Mouse (Mus musculus) neutrophil, adult 5-6 weeks (primary cell): ENCODE results near the gene Npas4. TPM values are rescaled to one million over a fixed set of nuclear protein-coding genes. Genes with fewer than 3 reads are reported as not detected.
"Not testable (repeated sequence)": the region's sequence is repeated elsewhere in the genome, so short reads cannot be mapped to it uniquely, and the experiment has no call there.

Experiments used
- ATAC-seq: fragments of 151-379, 151-347 bp; 2 replicates; pipeline ENCODE4 v1.8.0; 2017; ENCODE audit warnings: mild to moderate bottlenecking, moderate TSS enrichment; ENCODE audit not compliant: insufficient number of reproducible peaks, poor library complexity, low FRiP score, severe bottlenecking; ENCODE audit errors: extremely low read depth
- total RNA-seq: library from RNA; stranded (forward); fragments of 200-1000 nt; gene quantifications from 2 replicates; pipeline ENCODE4 v1.2.3, GENCODE M21; 2017

Npas4 gene
- total RNA-seq, 1 experiment from 2014 or later, result not detected

DNA sequence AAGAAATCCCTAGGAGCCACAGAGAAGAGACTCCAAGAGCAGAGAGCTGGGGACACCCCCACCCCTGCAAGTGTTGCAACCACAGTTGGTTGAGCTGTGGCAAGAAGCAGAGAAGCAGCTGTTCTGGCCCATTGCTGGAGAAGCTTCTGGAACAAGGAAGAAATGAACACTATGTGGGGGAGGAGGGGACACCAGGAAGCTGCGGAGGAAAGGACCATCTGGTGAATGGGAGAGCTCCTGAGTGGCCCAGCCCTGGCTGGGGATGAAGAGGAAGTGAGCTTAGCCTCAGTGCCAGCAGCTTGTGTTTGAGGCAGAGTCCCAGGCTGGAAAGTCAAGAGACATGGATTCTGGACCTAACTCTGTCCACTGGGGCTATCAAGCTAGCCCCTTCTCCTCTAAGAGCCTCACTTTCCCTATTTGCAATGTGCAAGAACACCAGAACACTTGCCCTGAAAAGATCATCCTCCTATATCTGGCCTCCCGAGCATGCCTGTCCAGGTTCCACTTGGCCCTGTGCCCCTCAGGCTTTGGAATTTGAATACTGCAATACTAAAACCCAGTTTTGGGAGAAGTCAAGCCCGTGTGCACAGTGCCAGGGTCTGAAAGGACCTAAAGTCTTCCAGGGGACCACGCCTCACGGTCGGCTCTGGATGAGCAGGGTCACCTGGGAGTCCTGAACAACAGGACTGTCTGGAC, 9.5 kb upstream of the Npas4 start:
- no peak for ATAC-seq

DNA sequence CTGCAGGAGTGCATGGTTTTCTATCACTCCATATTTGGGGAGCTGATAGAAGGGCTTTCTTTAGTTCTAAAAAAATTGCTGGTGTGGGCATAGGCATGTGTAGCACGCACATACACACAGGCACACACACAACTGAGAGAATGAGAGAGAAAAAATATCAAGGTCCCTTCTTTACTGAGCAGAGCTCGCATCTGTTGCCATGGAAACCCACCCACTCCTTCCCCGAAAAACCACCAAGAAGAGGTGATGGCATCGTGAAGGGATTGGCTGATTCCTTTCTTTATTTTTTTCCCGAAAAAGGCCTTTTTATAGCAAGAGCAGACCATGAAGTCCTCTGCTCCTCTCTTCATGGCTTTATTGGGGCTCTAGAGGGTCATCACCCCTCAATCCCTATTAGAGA, 3.9 kb upstream of the Npas4 start:
- no peak for ATAC-seq

DNA sequence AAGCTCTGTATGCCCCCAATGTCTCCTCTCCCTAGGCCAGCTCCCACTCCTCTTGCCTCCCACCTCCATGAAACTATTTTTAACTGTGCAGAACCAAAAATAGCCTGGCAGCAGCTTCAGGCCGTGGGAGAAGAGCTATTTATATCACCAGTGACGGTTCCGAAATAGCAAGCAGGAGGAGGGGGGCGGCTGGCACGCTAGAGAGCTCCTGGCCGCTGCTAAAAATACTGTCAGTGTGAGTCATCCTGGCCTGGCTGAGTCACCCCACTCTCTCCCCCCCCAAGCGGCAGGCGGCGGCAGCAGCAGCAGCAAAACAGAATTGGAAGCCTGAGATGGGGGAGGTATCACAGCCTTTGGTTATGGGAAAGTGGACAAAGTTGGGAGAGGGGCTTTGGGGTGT, 2.8 kb upstream of the Npas4 start:
- ATAC-seq, result no peak

DNA sequence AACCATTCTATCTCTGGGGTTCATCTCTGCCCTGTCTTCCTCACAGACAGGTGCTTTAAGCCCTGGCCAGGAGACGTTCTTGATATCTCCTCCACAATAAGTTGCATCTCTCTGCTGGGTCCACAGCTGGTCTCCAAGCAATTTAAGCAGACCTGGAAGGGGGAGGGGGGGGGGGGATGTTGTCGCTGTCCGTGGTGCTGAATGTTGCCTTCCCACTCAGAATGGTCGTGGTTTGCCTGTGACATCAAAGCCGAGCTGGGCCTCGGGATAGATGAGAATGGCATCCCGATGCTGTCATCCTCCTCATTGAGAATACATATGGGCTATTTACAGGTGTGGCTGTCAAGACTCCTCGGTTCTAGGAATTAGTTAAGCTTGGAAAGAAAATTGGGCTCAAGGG, 2.3 kb upstream of the Npas4 start:
- ATAC-seq, result no peak

DNA sequence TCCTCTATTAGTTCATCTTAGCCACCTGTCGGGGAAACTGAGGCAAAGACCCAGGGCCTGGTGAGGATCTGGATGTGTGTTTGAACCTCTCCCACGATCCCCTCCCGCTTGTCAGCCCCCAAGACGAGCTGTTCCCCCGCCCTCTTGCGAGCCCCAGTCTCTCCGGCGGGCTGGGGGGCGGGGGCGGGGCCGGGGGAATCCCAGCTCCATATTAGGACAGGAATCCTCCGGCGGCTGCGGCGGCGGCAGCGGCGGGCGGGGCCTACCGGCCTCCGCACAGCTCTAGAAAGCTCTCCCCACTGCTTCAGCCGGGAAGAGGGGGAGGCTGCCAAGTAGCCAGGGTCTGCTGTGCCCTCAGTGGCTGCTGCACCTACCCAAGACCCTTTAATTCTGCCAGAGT, 600 bp upstream of the Npas4 start:
- ATAC-seq, result no peak

DNA sequence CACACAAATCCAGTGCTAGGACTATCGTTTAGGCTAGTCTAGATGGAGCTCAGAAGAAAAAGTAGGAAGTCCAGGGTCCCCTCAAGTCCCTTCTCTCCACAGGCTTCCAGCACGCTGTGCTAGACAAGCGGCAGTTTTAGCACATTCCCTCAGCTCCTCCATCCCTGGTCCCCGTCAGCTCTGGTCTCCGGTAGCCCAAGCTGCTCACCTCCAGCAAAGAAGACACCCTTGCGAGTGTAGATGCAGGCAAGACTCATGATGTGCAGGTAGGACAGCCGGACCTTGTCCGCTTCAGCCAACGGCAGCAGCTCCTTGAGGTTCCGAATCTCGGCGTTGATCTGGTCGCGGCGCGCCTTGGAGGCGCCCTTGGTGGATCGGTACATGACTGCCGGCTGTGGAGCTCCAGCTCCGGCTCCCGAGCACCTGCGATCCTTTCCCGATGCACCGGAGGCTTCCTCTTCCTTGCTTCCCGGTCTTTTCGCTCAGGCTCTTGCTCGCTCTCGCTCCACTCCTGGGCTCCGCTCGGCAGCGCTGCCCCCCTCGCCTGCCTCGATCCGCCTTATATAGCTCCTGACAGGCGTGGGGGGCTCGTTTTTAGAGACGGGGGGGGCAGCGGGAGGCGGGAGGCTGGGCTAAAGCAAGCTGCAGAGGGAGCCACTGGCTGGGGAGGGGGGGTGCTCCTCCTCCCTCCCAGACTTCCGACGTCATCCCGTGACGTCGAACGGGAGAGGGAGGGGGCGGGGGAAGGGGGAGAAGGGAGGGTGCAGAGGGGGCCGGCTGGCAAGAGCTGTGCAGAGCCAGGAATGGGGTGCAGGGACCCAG, 471 bp downstream of the Npas4 start:
- no peak for ATAC-seq

DNA sequence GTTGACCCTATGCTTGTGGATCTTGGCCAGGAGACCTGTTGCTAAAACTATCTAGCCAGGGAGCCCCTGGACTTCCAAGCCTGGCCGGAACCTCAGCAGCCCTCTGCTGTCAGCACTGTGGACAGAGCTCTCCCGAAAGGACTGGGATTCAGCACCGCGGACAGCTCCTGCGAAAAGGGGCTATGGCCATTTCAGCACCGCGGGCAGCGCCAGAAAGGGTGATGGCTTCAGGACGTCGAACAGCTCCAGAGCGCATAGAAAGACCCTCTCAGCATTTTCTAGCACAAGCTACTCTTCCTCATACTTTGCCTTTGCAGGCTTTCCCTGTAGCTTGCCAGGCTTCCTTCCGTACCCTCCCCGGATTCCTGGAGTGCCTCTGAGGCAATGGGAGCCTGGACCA, 1.1 kb downstream of the Npas4 start:
- no peak for ATAC-seq

DNA sequence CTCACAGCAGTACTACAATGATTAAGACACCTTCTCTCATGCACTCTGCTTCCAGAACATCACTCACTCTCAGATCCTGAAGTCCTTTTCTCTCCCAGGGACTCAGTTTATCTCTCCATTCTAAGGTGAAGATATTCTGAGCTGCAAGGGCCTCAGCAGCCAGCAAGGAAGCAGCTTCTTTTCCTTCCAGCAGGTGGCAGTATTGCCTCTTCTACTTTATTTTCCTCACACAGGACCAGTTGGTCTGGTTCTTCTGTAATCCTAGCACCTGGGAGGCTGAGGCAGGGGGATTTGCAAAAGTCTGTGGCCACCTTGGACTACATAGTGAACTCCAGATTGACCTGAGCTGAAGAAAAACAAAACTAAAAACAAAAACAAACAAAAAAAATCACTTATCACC, 8.3 kb downstream of the Npas4 start:
- peak; percentile 31; the same call in 1 of the 2 replicates for ATAC-seq

DNA sequence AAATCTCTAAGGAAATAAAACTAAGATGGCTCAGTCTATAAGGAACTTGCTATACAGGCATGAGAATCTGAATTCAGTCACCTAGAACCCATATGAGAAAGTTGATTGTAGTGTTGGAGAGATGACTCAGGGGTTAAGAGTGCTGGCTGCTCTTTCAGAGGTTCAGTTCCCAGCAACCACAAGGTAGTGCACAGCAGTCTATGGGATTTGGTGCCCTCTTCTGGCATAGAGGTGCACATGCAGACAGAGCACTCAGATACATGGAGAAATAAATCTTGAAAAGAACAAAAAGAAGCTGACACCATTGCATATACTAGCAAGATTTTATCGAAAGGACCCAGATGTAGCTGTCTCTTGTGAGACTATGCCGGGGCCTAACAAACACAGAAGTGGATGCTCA, 21.9 kb downstream of the Npas4 start:
- 0 out of 2 replicates have a peak, but pooled peaks have one; percentile 61 for ATAC-seq

DNA sequence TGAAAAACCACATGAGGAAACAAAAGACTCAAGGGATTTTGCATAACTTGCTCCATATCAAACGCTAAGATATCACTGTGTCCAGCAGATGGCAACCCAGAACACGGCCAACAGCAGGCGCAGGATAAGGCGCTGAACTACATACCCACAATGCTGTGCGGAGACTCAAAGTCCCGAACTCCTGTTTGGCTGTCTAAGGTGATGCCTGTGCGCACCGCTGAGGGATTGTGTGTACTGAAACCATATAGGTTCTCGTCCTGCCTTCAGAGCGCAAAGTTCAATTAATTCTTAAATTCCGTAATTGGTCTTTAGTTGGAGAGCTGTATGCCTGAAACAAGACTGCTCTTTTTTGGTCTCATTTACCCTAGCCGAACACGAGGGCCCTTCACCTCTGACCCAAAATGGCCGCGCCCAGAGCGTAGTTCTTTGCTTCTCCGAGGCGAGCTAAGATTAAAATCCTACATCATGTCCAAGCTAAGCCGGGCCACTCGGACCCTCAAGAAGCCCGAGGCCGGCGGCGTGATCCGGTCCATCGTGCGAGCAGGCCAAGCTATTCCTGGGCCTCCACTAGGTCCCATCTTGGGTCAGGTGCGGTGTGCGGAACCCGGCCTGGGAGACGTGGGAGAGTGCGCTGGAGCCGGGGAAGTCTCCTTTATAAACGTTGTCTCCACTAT, 28.1 kb downstream of the Npas4 start, which contains the start of gene Mrpl11:
Gene Mrpl11, plus strand, starts transcription at position 220 of the 674 bp plus-strand sequence.
- peak; percentile 98 for ATAC-seq

DNA sequence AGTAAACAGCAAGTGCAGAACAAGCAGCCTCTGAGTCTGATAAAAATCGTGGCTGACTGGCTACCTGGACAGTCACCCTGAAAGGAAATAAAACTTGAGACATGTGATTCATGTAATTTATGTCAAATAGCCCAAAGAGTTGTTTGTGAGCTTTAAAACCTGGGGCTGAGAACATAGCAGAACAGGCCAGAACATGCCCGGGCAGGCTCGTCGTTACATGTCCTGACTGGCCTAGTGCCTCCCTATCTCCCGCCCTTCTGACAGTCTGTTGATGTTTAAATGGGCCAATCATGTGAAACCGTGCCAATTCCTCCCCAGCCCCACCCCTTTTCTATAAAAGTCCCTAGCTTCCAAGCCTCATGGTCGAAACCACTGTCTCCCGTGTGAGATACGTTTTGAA, 41.5 kb downstream of the Npas4 start:
- not testable (repeated sequence) for ATAC-seq

DNA sequence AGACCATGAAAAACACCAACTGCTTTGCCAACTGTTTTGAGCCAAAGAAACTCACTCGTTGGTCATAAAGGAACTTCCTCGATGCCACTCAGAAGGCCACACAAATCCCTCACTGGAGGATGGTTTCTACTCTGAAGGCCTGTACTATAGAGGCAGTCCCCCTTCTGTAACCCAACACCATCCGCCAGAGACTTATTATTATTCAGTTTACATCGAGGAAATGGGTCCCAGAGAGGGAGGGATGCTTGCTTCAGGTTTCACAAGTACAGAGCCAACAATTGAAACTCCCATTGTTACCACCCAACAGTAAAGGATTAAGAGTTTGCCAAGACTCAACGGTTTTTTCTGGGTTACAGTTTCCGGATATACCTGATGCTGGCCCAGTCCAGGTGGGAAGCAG, 44.6 kb downstream of the Npas4 start:
- ATAC-seq, result no peak

DNA sequence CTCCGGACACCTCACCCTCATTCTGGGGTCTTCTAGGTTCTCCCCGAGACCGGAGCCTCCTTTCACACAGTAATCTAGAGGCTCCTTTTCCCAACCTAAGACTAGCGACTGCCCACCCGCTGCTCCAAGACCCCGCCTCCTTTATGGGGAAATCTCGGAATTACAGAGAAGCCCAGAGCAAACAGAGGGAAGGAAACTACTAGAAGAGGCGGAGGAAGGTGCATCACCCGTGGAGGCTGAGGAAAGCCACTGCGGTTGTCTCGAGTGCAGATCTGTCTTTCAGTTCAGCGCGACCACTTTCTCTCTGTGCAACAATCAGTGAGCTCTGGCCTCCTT, 46.9 kb downstream of the Npas4 start:
- no peak for ATAC-seq

DNA sequence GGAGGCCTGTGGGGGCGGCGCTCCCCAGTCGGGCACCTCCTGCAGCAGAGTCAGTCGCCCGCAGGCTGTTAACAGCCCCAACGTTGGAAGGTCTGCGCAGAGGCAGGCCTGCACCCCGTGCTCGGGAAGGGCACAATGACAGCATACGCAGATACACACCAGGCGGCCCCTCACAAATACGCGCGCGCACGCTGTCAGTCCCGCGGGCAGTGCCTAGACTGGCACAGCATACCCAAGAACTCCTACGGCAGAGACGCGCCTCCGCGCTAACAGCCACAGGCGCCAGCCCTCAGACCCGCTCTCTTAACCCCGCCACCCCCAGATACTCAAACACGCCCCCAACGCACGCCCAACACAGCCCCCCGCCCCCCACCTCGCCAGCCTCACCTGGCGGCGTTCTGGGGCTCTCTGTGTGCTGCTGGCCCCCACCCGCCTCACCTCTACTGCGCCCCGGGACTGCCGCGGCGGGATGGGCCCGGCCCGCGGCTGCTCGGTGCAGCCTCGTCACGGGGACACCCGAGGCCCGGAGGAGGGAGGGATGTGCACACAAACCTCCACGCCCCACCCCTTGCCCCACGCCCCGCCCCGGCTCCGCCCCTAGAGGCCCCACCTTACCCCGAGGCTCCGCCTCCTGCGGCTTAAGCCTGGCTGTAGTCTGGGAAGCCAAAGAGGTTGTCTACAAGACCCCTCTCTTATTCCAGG, 47.4 kb downstream of the Npas4 start, which contains the start of gene Peli3:
Gene Peli3, minus strand, starts transcription at position 577 of the 702 bp plus-strand sequence.
- ATAC-seq, result peak; percentile 72

DNA sequence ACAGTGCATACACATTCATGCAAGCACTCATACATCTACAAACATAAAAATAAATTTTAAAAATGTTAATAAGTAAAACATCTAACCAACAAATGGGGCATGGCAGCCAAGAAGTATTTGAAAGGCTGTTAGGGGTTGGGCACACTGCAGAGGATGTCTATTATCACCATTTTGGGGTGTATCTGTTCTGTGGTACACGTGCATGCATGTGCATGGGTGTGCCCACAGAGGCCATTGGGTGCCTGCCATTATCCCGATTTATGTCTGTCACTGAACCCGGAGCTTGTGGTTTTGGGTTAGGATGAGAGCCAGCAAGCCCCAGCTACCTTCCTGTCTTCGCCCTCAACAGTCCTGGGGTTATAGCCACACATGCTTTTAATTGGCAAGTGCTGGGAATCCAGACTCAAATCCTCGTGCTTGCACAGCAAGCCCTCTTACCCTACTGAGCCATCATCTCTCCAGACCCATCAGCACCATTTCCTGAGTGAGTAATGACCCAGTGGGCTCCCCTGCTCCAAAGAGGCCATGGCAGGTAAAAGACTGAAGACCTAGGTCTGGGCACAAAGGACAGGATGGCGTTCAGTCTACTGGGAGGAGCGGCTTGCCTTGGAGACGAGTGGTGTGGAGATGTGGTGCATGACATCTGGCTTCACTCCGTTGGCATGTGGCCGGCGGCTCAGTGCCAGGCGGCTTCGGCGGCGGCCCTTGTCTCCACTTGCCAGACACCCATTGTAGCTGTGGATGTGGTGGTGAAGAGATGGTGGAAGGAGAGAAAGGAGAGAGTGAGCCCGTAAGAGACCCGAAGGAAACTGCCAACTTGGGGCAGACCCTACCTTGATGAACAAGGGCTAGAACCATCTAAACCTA, 52.4 kb downstream of the Npas4 start:
- no peak for ATAC-seq

DNA sequence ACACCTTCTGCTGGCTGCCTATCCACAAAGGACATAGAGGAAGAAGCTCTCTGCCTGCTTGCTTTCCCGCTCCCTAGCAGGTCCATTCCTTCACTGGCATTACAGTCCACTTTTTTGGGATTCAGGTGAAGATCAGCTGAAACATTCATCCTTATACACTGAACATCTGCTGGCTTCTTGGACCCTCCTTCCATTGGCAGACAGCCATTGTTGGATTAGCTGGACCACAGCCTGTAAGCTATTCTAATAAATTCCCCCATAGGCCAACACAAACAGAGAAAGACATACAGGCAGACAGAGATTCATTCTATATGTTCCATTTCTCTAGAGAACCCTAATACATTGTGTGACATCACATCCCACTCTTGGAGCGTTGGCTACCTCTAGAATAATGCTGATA, 53.2 kb downstream of the Npas4 start:
- ATAC-seq, result no peak
